Mouse (Mus musculus): Measurements from ENCODE around the gene Zcrb1.

- TF ChIP-seq POLR2A (IDR thresholded peaks at IDR 0.05; ENCODE audit: low read depth, low read length): no peak
- no peak for TF ChIP-seq CTCF (IDR thresholded peaks at IDR 0.05; ENCODE audit: borderline replicate concordance, insufficient read depth, low read length)
These were observed 6.7 kb upstream of the Zcrb1 start for GRCm38 (mm10) chr15:93404849-93405248.

All from embryonic fibroblast, embryonic 13.5 days (primary cell).